Mouse (Mus musculus): Measurements from ENCODE around the gene Fbxo11. TPM values are rescaled to one million over a fixed set of nuclear protein-coding genes. Genes with fewer than 3 reads are reported as not detected.
"Not testable (repeated sequence)": the region's sequence is repeated elsewhere in the genome, so short reads cannot be mapped to it uniquely, and the experiment has no call there.

Fbxo11 gene
- total and polyA plus RNA-seq, 2 experiments, result 5.1 to 17.1 TPM

DNA sequence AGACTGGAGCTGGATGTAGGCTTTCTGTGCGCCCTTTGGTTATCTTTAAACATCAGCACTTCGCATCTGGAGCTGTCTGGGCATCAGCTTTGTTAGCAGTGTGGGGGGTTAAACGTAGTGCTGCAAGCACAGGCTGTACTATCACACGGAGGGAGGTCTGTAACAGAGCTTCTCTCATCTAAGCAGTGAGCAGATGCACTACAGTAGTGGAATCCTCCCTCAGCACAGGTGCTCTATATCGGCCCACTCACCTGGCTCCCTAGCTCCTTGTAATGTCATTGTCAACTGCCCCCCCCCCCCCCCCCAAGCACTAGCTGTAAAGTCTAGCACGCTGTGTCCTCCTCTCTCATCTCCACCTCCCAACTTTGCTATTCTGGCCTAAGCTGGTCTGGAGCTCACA, 77.6 kb downstream of the Fbxo11 start:
- no peak for TF ChIP-seq CTCF (IDR thresholded peaks at IDR 0.05; ENCODE audit: low read depth, low read length)
- no peak overlapping the region for H3K4me3 ChIP-seq (ENCODE audit: insufficient read depth, low read depth, low read length)
- no peak overlapping the region for H3K9ac ChIP-seq (ENCODE audit: low read depth, low read length)
- H3K36me3 ChIP-seq (ENCODE audit: control insufficient read depth, insufficient read depth, low read length), result peaks cover 63% of the 10 kb centered on the region
- WGBS, result 92% methylated on average over 6 of the region's 6 CpGs
- no peaks in the 10 kb centered on the region for H3K27me3 ChIP-seq (ENCODE audit: control insufficient read depth, insufficient read depth, low read length)
- no peaks in the 10 kb centered on the region; the same call in 1 of the 2 replicates for H3K79me2 ChIP-seq (ENCODE audit: control insufficient read depth, insufficient read depth, low read length)
- DNase-seq (ENCODE audit: extremely low read depth, low read depth, low spot score), result no peak
- no peak overlapping the region for H3K27ac ChIP-seq (replicated peaks; ENCODE audit: insufficient read depth, low read depth, low read length)
- peaks cover 4% of the 10 kb centered on the region for H3K4me1 ChIP-seq (ENCODE audit: control insufficient read depth, insufficient read depth, low read length)

DNA sequence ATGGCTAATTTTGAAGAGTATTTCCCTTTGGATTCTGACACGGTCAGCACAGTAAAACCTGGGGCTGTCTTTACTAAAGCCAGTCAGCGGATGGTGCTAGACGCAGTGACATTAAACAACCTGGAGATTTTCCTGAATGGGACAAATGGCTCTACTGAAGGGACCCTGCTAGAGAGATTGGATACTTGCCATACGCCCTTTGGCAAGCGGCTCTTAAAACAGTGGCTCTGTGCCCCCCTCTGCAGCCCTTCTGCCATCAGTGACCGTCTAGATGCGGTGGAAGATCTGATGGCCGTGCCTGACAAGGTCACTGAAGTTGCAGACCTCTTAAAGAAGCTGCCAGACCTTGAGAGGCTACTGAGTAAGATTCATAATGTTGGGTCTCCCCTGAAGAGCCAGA, 79.2 kb downstream of the Fbxo11 start:
- TF ChIP-seq CTCF (IDR thresholded peaks at IDR 0.05; ENCODE audit: low read depth, low read length), result no peak
- TF ChIP-seq POLR2A (IDR thresholded peaks at IDR 0.05; ENCODE audit: extremely low read depth, insufficient read depth, low read length), result no peak
- 92% methylated on average over 8 of the region's 8 CpGs for WGBS
- peaks cover 51% of the 10 kb centered on the region for H3K36me3 ChIP-seq (ENCODE audit: control insufficient read depth, insufficient read depth, low read length)

DNA sequence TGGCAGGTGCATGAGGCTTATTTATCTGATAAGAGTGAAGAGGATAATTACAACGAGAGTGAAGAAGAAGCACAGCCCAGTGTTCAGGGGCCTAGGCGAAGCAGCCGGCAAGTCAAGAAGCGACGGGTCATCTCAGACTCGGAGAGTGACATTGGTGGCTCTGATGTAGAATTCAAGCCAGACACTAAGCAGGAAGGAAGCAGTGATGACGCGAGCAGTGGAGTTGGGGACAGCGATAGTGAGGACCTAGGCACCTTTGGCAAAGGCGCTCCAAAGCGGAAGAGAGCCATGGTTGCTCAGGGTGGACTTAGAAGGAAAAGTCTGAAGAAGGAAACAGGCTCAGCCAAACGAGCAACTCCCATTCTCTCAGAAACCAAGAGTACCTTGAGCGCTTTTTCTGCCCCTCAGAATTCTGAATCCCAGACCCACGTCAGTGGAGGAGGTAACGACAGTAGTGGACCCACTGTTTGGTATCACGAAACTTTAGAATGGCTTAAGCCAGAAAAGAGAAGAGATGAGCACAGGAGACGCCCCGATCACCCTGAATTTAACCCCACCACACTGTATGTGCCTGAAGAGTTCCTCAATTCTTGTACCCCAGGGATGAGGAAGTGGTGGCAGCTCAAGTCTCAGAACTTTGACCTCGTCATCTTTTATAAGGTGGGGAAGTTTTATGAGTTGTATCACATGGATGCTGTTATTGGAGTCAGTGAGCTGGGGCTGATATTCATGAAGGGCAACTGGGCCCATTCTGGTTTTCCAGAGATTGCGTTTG, 80.5 kb downstream of the Fbxo11 start:
- no peaks in the 10 kb centered on the region; the same call in 1 of the 2 replicates for H3K79me2 ChIP-seq (ENCODE audit: control insufficient read depth, insufficient read depth, low read length)
- peaks cover 39% of the 10 kb centered on the region for H3K36me3 ChIP-seq (ENCODE audit: control insufficient read depth, insufficient read depth, low read length)
- 78% methylated on average over 20 of the region's 20 CpGs for WGBS
- TF ChIP-seq CTCF (IDR thresholded peaks at IDR 0.05; ENCODE audit: low read depth, low read length) (no peak), POLR2A (IDR thresholded peaks at IDR 0.05; ENCODE audit: extremely low read depth, insufficient read depth, low read length) (no peak)
- H3K4me3 ChIP-seq (ENCODE audit: insufficient read depth, low read depth, low read length), result no peak overlapping the region
- no peaks in the 10 kb centered on the region for H3K27me3 ChIP-seq (ENCODE audit: control insufficient read depth, insufficient read depth, low read length)
- peaks cover 4% of the 10 kb centered on the region for H3K4me1 ChIP-seq (ENCODE audit: control insufficient read depth, insufficient read depth, low read length)
- DNase-seq (ENCODE audit: extremely low read depth, low read depth, low spot score), result peak; percentile 24
- H3K27ac ChIP-seq (replicated peaks; ENCODE audit: insufficient read depth, low read depth, low read length), result no peak overlapping the region
- no peak overlapping the region for H3K9ac ChIP-seq (ENCODE audit: low read depth, low read length)

More for the DNA sequence above, 79.2 kb downstream of the Fbxo11 start:
- no peak overlapping the region for H3K4me3 ChIP-seq (ENCODE audit: insufficient read depth, low read depth, low read length)
- peaks cover 4% of the 10 kb centered on the region for H3K4me1 ChIP-seq (ENCODE audit: control insufficient read depth, insufficient read depth, low read length)
- no peak overlapping the region for H3K27ac ChIP-seq (replicated peaks; ENCODE audit: insufficient read depth, low read depth, low read length)
- H3K9ac ChIP-seq (ENCODE audit: low read depth, low read length), result no peak overlapping the region
- no peaks in the 10 kb centered on the region; the same call in 1 of the 2 replicates for H3K79me2 ChIP-seq (ENCODE audit: control insufficient read depth, insufficient read depth, low read length)
- DNase-seq (ENCODE audit: extremely low read depth, low read depth, low spot score), result no peak
- H3K27me3 ChIP-seq (ENCODE audit: control insufficient read depth, insufficient read depth, low read length), result no peaks in the 10 kb centered on the region

DNA sequence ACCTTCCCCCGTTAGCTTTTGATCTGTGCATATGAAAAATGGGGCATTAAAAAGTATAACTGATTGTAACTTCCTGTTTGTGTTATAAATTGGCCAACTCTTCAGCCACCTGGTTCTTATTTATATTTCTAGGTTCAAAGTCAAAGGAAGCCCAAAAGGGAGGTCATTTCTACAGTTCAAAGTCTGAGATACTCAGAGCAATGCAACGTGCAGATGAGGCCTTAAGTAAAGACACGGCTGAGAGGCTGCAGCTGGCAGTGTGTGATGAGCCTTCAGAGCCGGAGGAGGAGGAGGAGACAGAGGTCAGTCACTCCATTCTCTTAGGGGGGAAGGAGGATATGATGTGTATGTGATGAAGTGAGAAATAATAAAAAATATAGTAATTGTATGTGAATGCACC, 81.8 kb downstream of the Fbxo11 start:
- H3K27ac ChIP-seq (replicated peaks; ENCODE audit: insufficient read depth, low read depth, low read length), result no peak overlapping the region
- no peak overlapping the region for H3K4me3 ChIP-seq (ENCODE audit: insufficient read depth, low read depth, low read length)
- H3K4me1 ChIP-seq (ENCODE audit: control insufficient read depth, insufficient read depth, low read length), result peaks cover 4% of the 10 kb centered on the region
- no peak for TF ChIP-seq CTCF (IDR thresholded peaks at IDR 0.05; ENCODE audit: low read depth, low read length)
- no peak for TF ChIP-seq POLR2A (IDR thresholded peaks at IDR 0.05; ENCODE audit: extremely low read depth, insufficient read depth, low read length)
- H3K36me3 ChIP-seq (ENCODE audit: control insufficient read depth, insufficient read depth, low read length), result peaks cover 28% of the 10 kb centered on the region
- H3K9ac ChIP-seq (ENCODE audit: low read depth, low read length), result no peak overlapping the region
- no peaks in the 10 kb centered on the region for H3K27me3 ChIP-seq (ENCODE audit: control insufficient read depth, insufficient read depth, low read length)
- peak; percentile 69 for DNase-seq (ENCODE audit: extremely low read depth, low read depth, low spot score)
- 25% methylated on average over 4 of the region's 4 CpGs for WGBS
- H3K79me2 ChIP-seq (ENCODE audit: control insufficient read depth, insufficient read depth, low read length), result no peaks in the 10 kb centered on the region

DNA sequence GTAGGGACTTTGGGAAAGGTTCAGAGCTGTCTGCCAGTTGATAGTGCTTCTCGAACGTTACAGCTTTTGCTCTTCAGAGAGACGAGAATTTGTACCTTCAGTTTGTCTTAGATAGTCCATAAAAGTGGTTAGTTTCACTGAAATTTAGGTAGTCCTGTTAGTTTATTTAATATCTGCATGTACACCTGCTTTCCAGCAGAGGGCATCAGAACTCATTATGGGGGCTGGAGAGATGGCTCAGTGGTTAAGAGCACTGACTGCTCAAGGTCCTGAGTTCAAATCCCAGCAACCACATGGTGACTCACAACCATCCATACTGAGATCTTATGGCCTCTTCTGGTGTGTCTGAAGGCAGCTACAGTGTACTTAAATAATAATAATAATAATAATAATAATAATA, 83.0 kb downstream of the Fbxo11 start:
- WGBS, result 29% methylated on average over 3 of the region's 3 CpGs
- no peak overlapping the region for H3K4me3 ChIP-seq (ENCODE audit: insufficient read depth, low read depth, low read length)
- no peak for DNase-seq (ENCODE audit: extremely low read depth, low read depth, low spot score)
- peaks cover 17% of the 10 kb centered on the region for H3K36me3 ChIP-seq (ENCODE audit: control insufficient read depth, insufficient read depth, low read length)
- peaks cover 4% of the 10 kb centered on the region for H3K4me1 ChIP-seq (ENCODE audit: control insufficient read depth, insufficient read depth, low read length)
- no peak overlapping the region for H3K9ac ChIP-seq (ENCODE audit: low read depth, low read length)
- no peaks in the 10 kb centered on the region for H3K79me2 ChIP-seq (ENCODE audit: control insufficient read depth, insufficient read depth, low read length)
- TF ChIP-seq POLR2A (IDR thresholded peaks at IDR 0.05; ENCODE audit: extremely low read depth, insufficient read depth, low read length) (no peak), CTCF (IDR thresholded peaks at IDR 0.05; ENCODE audit: low read depth, low read length) (peak; percentile 11; the same call in 1 of the 2 replicates)
- H3K27ac ChIP-seq (replicated peaks; ENCODE audit: insufficient read depth, low read depth, low read length), result no peak overlapping the region
- H3K27me3 ChIP-seq (ENCODE audit: control insufficient read depth, insufficient read depth, low read length), result no peaks in the 10 kb centered on the region

DNA sequence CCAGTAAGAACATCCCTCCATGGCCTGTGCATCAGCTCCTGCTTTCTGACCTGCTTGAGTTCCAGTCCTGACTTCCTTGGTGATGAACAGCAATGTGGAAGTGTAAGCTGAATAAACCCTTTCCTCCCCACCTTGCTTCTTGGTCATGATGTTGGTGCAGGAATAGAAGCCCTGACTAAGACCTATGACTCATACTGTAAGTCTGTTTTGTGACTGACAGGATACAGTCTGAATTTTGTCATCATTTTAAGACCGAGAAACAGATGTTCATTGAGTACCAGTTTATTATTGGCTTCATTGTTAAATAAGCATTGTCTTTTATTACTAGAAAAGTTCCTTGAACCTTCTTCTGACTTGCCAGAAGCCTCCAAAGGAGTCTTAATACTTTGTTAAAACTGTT, 85.4 kb downstream of the Fbxo11 start:
- H3K9ac ChIP-seq (ENCODE audit: low read depth, low read length); H3K27ac ChIP-seq (replicated peaks; ENCODE audit: insufficient read depth, low read depth, low read length); H3K36me3 ChIP-seq (ENCODE audit: control insufficient read depth, insufficient read depth, low read length); DNase-seq (ENCODE audit: extremely low read depth, low read depth, low spot score); H3K4me1 ChIP-seq (ENCODE audit: control insufficient read depth, insufficient read depth, low read length); H3K4me3 ChIP-seq (ENCODE audit: insufficient read depth, low read depth, low read length); H3K27me3 ChIP-seq (ENCODE audit: control insufficient read depth, insufficient read depth, low read length); H3K79me2 ChIP-seq (ENCODE audit: control insufficient read depth, insufficient read depth, low read length): not testable (repeated sequence)
- WGBS, result 80% methylated on average over 1 of the region's 1 CpGs

DNA sequence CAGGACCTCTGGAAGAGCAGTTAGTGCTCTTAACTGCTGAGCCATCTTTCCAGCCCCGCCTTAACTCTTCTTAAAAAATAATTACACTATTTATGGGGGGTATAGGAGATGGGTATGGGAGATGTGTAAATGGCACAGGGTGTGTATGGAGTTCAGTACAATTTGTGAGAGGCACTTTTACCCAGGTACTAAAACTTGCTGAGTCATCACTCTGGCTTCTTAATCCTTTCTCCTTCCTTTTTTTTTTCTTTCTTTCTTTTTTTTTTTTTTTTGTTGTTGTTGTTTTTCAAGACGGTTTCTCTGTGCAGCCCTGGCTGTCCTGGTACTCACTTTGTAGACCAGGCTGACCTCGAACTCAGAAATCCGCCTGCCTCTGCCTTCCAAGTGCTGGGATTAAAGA, 88.2 kb downstream of the Fbxo11 start:
- H3K4me1 ChIP-seq (ENCODE audit: control insufficient read depth, insufficient read depth, low read length); H3K79me2 ChIP-seq (ENCODE audit: control insufficient read depth, insufficient read depth, low read length); H3K27ac ChIP-seq (replicated peaks; ENCODE audit: insufficient read depth, low read depth, low read length); H3K36me3 ChIP-seq (ENCODE audit: control insufficient read depth, insufficient read depth, low read length); H3K9ac ChIP-seq (ENCODE audit: low read depth, low read length); DNase-seq (ENCODE audit: extremely low read depth, low read depth, low spot score); H3K4me3 ChIP-seq (ENCODE audit: insufficient read depth, low read depth, low read length); H3K27me3 ChIP-seq (ENCODE audit: control insufficient read depth, insufficient read depth, low read length): not testable (repeated sequence)
- 88% methylated on average over 4 of the region's 4 CpGs for WGBS
